7 mouse cellular contexts compared by ENCODE assay signal in genomic region chr13:56279439-56279838, GRCm38 (mm10). TPM values are rescaled to one million over a fixed set of nuclear protein-coding genes. Genes with fewer than 3 reads are reported as not detected.
DNase-seq lines count a peak whose midpoint lies in the region; ATAC-seq and TF ChIP-seq lines count a peak whose summit lies in the region.

No protein-coding gene starts in this region.

- no peaks in the 10 kb centered on the region for H3K27me3 ChIP-seq in midbrain, postnatal 0 days (ENCODE audit: insufficient read depth, low read length)

- H3K27ac ChIP-seq in cortical plate, adult 2 months (ENCODE audit: insufficient read depth, low read length), result no peak overlapping the region
- H3K27ac ChIP-seq in midbrain, postnatal 0 days (ENCODE audit: low read depth, low read length), result no peak overlapping the region

- no peak overlapping the region for H3K9ac ChIP-seq in midbrain, postnatal 0 days (replicated peaks; ENCODE audit: low read length, poor library complexity, severe bottlenecking)

- peak; percentile 93 for TF ChIP-seq CTCF in cortical plate, adult 2 months (IDR thresholded peaks at IDR 0.05; ENCODE audit: extremely low read depth, insufficient read depth, low read length)
- TF ChIP-seq CTCF in midbrain, postnatal 0 days (IDR thresholded peaks at IDR 0.05), result peak; percentile 99

- DNase-seq in adrenal gland, postnatal 10 days, result peak; percentile 88
- peak; percentile 90 for DNase-seq in gastrocnemius, postnatal 10 days
- peak; percentile 84 for DNase-seq in kidney, adult 18-20 months
- peak; percentile 90 for DNase-seq in left cerebral cortex, postnatal 4 days
- peak; percentile 92 for DNase-seq in midbrain, postnatal 0 days (ENCODE audit: low spot score)
- DNase-seq in spleen, postnatal 4 days (ENCODE audit: low spot score in 2 of 2), result peak; percentile 53 to 86

- H3K9me3 ChIP-seq in midbrain, postnatal 0 days (ENCODE audit: low read length), result no peaks in the 10 kb centered on the region

- H3K4me1 ChIP-seq in cortical plate, adult 2 months (ENCODE audit: control insufficient read depth, insufficient read depth, low read length), result no peaks in the 10 kb centered on the region
- no peaks in the 10 kb centered on the region for H3K4me1 ChIP-seq in midbrain, postnatal 0 days (ENCODE audit: insufficient read depth, low read length)

- H3K4me3 ChIP-seq in cortical plate, adult 2 months (ENCODE audit: insufficient read depth, low read length), result no peak overlapping the region
- H3K4me3 ChIP-seq in midbrain, postnatal 0 days (ENCODE audit: low read depth, low read length), result no peak overlapping the region

- no peaks in the 10 kb centered on the region for H3K36me3 ChIP-seq in midbrain, postnatal 0 days (ENCODE audit: insufficient read depth, low read length)

- intact Hi-C loops in left cerebral cortex, postnatal 4 days (cut with DNase I), result loop anchor here (2.0 kb wide), 1 partner anchor 143 kb away; no protein-coding TSS in a partner anchor

- peak; percentile 69 for ATAC-seq in midbrain, postnatal 0 days (ENCODE audit: low FRiP score)

- no peak for TF ChIP-seq POLR2A in cortical plate, adult 2 months (IDR thresholded peaks at IDR 0.05; ENCODE audit: extremely low read depth, insufficient read depth, low read length)

- 16% methylated on average over 8 of the region's 8 CpGs for WGBS in midbrain, postnatal 0 days

- no peak overlapping the region for H3K4me2 ChIP-seq in midbrain, postnatal 0 days (ENCODE audit: low read depth, low read length, poor library complexity, severe bottlenecking)

RNA-seq across cellular contexts. Expression of gene Cxcl14, which starts 16.9 kb away (rescaled TPM):
- total RNA-seq in adrenal gland, postnatal 10 days (2021), result 10 to 100 TPM; 15.0 to 16.3 TPM
- polyA plus RNA-seq in cortical plate, adult 2 months (2012; rRNA removed), result 154 and 155 TPM in 2 replicates
- total RNA-seq in gastrocnemius, postnatal 10 days (2021), result 10 to 100 TPM; 15.8 to 20.0 TPM
- 10 to 100 TPM; 40.6 to 40.7 TPM for total RNA-seq in left cerebral cortex, postnatal 4 days (2021)
- total RNA-seq in midbrain, postnatal 0 days (2014; rRNA removed), result 31.5 and 34.1 TPM in 2 replicates
- polyA plus RNA-seq in midbrain, postnatal 0 days (2015; fragmentation: Nextera tagmentation; extraction: Ambion mirVana), result 32.7 and 37.0 TPM in 2 replicates

RNA-seq across cellular contexts. Expression of gene Neurog1, which starts 27.5 kb away (rescaled TPM):
- not detected for total RNA-seq in adrenal gland, postnatal 10 days (2021)
- 0.21 and 0.23 TPM in 2 replicates for polyA plus RNA-seq in cortical plate, adult 2 months (2012; rRNA removed)
- total RNA-seq in gastrocnemius, postnatal 10 days (2021), result not detected
- not detected for total RNA-seq in left cerebral cortex, postnatal 4 days (2021)
- total RNA-seq in midbrain, postnatal 0 days (2014; rRNA removed), result not detected in 2 replicates
- not detected in 2 replicates for polyA plus RNA-seq in midbrain, postnatal 0 days (2015; fragmentation: Nextera tagmentation; extraction: Ambion mirVana)
